ENCODE assay signal across 27 mouse cellular contexts in the genomic region with DNA sequence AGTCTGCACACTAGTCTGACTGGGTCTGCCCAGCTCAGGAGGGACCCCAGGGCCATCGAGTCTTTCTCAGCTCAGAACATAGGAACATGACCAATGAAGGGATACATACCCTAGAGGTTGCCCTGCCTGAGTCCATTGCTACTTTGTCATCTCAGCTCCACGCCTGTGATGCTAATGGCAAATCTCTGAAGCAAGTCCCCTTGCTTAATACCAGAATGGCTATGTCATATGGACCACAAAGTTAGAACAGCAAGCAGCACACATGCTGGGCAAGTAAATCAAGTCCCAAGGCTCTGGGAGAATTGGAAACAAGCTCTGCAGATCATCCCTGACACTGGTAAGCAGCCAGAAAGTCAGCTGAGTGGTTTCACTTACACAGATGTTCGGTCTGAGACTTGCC. TPM values are rescaled to one million over a fixed set of nuclear protein-coding genes. Genes with fewer than 3 reads are reported as not detected.
A peak's percentile ranks its signal among the peaks of the same experiment; 100 is the strongest.
DNase-seq lines count a peak whose midpoint lies in the region; ATAC-seq and TF ChIP-seq lines count a peak whose summit lies in the region.
"Had no signal": no experiment of that assay in that cellular context is flagged by ENCODE, and none has a peak within 500 bp of the region (broad histone marks: within the 10 kb centered on the region; RNA-seq: fewer than 3 reads in every experiment).

No protein-coding gene starts in this region.

- no peak overlapping the region for H3K27ac ChIP-seq in forebrain, embryonic 11.5 days (ENCODE audit: low read depth, low read length)
- H3K27ac ChIP-seq in forebrain, embryonic 13.5 days: no peak overlapping the region
- H3K27ac ChIP-seq in heart, adult 2 months: no peak overlapping the region

- H3K4me1 ChIP-seq in forebrain, embryonic 11.5 days (replicated peaks; ENCODE audit: control insufficient read depth, insufficient read depth, low read length): no peaks in the 10 kb centered on the region
- no peaks in the 10 kb centered on the region for H3K4me1 ChIP-seq in forebrain, embryonic 13.5 days
- no peaks in the 10 kb centered on the region for H3K4me1 ChIP-seq in heart, adult 2 months (ENCODE audit: control insufficient read depth, insufficient read depth, low read length)

- intact Hi-C loops in heart, adult 2 months (cut with DNase I): no loop called here

- H3K4me2 ChIP-seq in forebrain, embryonic 11.5 days (ENCODE audit: low read depth, low read length, severe bottlenecking): no peak overlapping the region
- H3K4me2 ChIP-seq in forebrain, embryonic 13.5 days: no peak overlapping the region

- no peak for TF ChIP-seq POLR2A in heart, adult 2 months (IDR thresholded peaks at IDR 0.05; ENCODE audit: insufficient read depth, low read depth, low read length)

- no peaks in the 10 kb centered on the region for H3K79me2 ChIP-seq in heart, adult 2 months (replicated peaks; ENCODE audit: control insufficient read depth, insufficient read depth, low read length)

- H3K9me3 ChIP-seq in forebrain, embryonic 11.5 days (ENCODE audit: control insufficient read depth, low read length): no peaks in the 10 kb centered on the region
- H3K9me3 ChIP-seq in forebrain, embryonic 13.5 days (replicated peaks): no peaks in the 10 kb centered on the region
- H3K9me3 ChIP-seq: G1E had no signal

- no peaks in the 10 kb centered on the region for H3K27me3 ChIP-seq in forebrain, embryonic 11.5 days (ENCODE audit: control insufficient read depth, insufficient read depth, low read length)
- H3K27me3 ChIP-seq in forebrain, embryonic 13.5 days: no peaks in the 10 kb centered on the region
- H3K27me3 ChIP-seq in heart, adult 2 months (ENCODE audit: control insufficient read depth, insufficient read depth, low read length): no peaks in the 10 kb centered on the region
- H3K27me3 ChIP-seq: CH12.LX, Patski had no signal

- H3K4me3 ChIP-seq in forebrain, embryonic 11.5 days (ENCODE audit: low read depth, low read length): no peak overlapping the region
- no peak overlapping the region for H3K4me3 ChIP-seq in forebrain, embryonic 13.5 days
- H3K4me3 ChIP-seq in heart, adult 2 months: no peak overlapping the region

- no peak for ATAC-seq in forebrain, embryonic 11.5 days (replicated peaks; ENCODE audit: low FRiP score)
- ATAC-seq in forebrain, embryonic 13.5 days: no peak
- ATAC-seq: activated CD4-positive, CD25-positive, alpha-beta regulatory T cell, adult 4 months; CD4-positive, CD25-positive, alpha-beta regulatory T cell, adult 4 months; Patski had no signal

- no peak for TF ChIP-seq CTCF in heart, adult 2 months (IDR thresholded peaks at IDR 0.05)

- TF ChIP-seq EP300 in heart, adult 2 months (IDR thresholded peaks at IDR 0.05; ENCODE audit: insufficient read depth, low read depth, low read length): no peak

- DNase-seq in forebrain, embryonic 11.5 days (ENCODE audit: low spot score): peak; percentile 35
- DNase-seq in heart, adult 11 months: peak; percentile 93
- no peak for DNase-seq in heart, adult 2 months
- DNase-seq in skeletal muscle tissue, adult 2 months (ENCODE audit: low read depth, low spot score): peak; percentile 19
- DNase-seq in urinary bladder, postnatal 14 days (ENCODE audit: low spot score): no peak
- DNase-seq: adrenal gland, adult 2 months; adrenal gland, adult 8-10 months; adrenal gland, postnatal 10 days; adrenal gland, postnatal 14 days; adrenal gland, postnatal 25 days; adrenal gland, postnatal 36 days; B cell, adult 2 months; cerebellum, adult 11 months; cerebellum, adult 11-12 months; cerebellum, adult 18-20 months had no signal

- WGBS in forebrain, embryonic 11.5 days: 97% methylated on average over 3 of the region's 3 CpGs
- WGBS in forebrain, embryonic 13.5 days: 90% methylated on average over 3 of the region's 3 CpGs
- 87% methylated on average over 3 of the region's 3 CpGs for WGBS in heart, adult 2 months

- H3K36me3 ChIP-seq in forebrain, embryonic 11.5 days (ENCODE audit: control insufficient read depth, insufficient read depth, low read length): peaks cover 5% of the 10 kb centered on the region
- H3K36me3 ChIP-seq in forebrain, embryonic 13.5 days (ENCODE audit: poor library complexity, severe bottlenecking): peaks cover 83% of the 10 kb centered on the region
- H3K36me3 ChIP-seq in heart, adult 2 months (ENCODE audit: control insufficient read depth, insufficient read depth, low read length): peaks cover 2% of the 10 kb centered on the region; the same call in 1 of the 2 replicates

- H3K9ac ChIP-seq in forebrain, embryonic 11.5 days (ENCODE audit: low read length): no peak overlapping the region
- H3K9ac ChIP-seq in forebrain, embryonic 13.5 days: no peak overlapping the region
- no peak overlapping the region for H3K9ac ChIP-seq in heart, adult 2 months (ENCODE audit: low read depth, low read length)

RNA-seq across cellular contexts. Expression of a gene that starts 13.4 kb away (rescaled TPM):
- polyA plus RNA-seq in forebrain, embryonic 11.5 days (2014; fragmentation: Nextera tagmentation; extraction: Ambion mirVana): 97.7 and 99.9 TPM in 2 replicates
- polyA plus RNA-seq in forebrain, embryonic 13.5 days (2015; fragmentation: Nextera tagmentation; extraction: Ambion mirVana): 88.1 and 88.8 TPM in 2 replicates
- 10 to 100 TPM; 81.7 to 99.2 TPM for total RNA-seq in heart, adult 2 months (2021)
- polyA plus RNA-seq in heart, adult 2 months (2012; rRNA removed): 40.2 and 63.3 TPM in 2 replicates

RNA-seq across cellular contexts. Expression of a gene that starts 13.8 kb away (rescaled TPM):
- polyA plus RNA-seq in forebrain, embryonic 11.5 days (2014; fragmentation: Nextera tagmentation; extraction: Ambion mirVana): 20.2 and 20.7 TPM in 2 replicates
- polyA plus RNA-seq in forebrain, embryonic 13.5 days (2015; fragmentation: Nextera tagmentation; extraction: Ambion mirVana): 20.8 and 26.0 TPM in 2 replicates
- total RNA-seq in heart, adult 2 months (2021): 10 to 100 TPM; 49.5 to 54.9 TPM
- polyA plus RNA-seq in heart, adult 2 months (2012; rRNA removed): 53.9 and 92.7 TPM in 2 replicates

RNA-seq across cellular contexts. Expression of a gene that starts 42.9 kb away (rescaled TPM):
- not detected in 2 replicates for polyA plus RNA-seq in forebrain, embryonic 11.5 days (2014; fragmentation: Nextera tagmentation; extraction: Ambion mirVana)
- polyA plus RNA-seq in forebrain, embryonic 13.5 days (2015; fragmentation: Nextera tagmentation; extraction: Ambion mirVana): not detected in 2 replicates
- not detected for total RNA-seq in heart, adult 2 months (2021)
- polyA plus RNA-seq in heart, adult 2 months (2012; rRNA removed): not detected in 2 replicates
- total RNA-seq: adrenal gland, adult 18-20 months; adrenal gland, adult 2 months; adrenal gland, adult 8-10 months; adrenal gland, postnatal 10 days; adrenal gland, postnatal 14 days; adrenal gland, postnatal 25 days; adrenal gland, postnatal 36 days; adrenal gland, postnatal 4 days; CH12.LX; ES-E14; MEL had no signal
- polyA plus RNA-seq: adrenal gland, adult 2 months; brain, embryonic 14.5 days; C2C12; CD4-positive, CD25-positive, alpha-beta regulatory T cell, adult 4 months; G1E; Patski had no signal

Comparison
In these comparisons a context has a peak if more than half of its experiments do, and no peak if none do; other contexts are left out.
1. DNase-seq: peak in forebrain, embryonic 11.5 days (single experiment), heart, adult 11 months (single experiment) and skeletal muscle tissue, adult 2 months (single experiment); none in heart, adult 2 months (0 of 2) and urinary bladder, postnatal 14 days (single experiment).